In genomic region chr10:3334570-3334969, GRCm38 (mm10) we compare ENCODE assay signal across 27 mouse cellular contexts. TPM values are rescaled to one million over a fixed set of nuclear protein-coding genes. Genes with fewer than 3 reads are reported as not detected.
DNase-seq lines count a peak whose midpoint lies in the region; ATAC-seq and TF ChIP-seq lines count a peak whose summit lies in the region.
"Had no signal": no experiment of that assay in that cellular context is flagged by ENCODE, and none has a peak within 500 bp of the region (broad histone marks: within the 10 kb centered on the region; RNA-seq: fewer than 3 reads in every experiment).

No protein-coding gene starts in this region.

- TF ChIP-seq RAD21 in CH12.LX (IDR thresholded peaks at IDR 0.05; ENCODE audit: low read depth, low read length): no peak

- 0 out of 2 replicates have a peak, but pooled peaks cover 2% of the 10 kb centered on the region for H3K4me1 ChIP-seq in kidney, adult 2 months (ENCODE audit: control insufficient read depth, insufficient read depth, low read length)
- peaks cover 2 to 10% of the 10 kb centered on the region in 2 experiments; a peak in 3 of 4 replicates for H3K4me1 ChIP-seq in CH12.LX (ENCODE audit: control insufficient read depth in 1 of 2, insufficient read depth in 2 of 2)
- H3K4me1 ChIP-seq in forebrain, embryonic 14.5 days (ENCODE audit: control insufficient read depth, insufficient read depth, low read length): no peaks in the 10 kb centered on the region
- H3K4me1 ChIP-seq: forebrain, embryonic 10.5 days; forebrain, embryonic 12.5 days; forebrain, embryonic 15.5 days had no signal

- peak overlapping the region; percentile 62 for H3K4me2 ChIP-seq in CH12.LX (ENCODE audit: insufficient read depth, low read depth, poor library complexity, severe bottlenecking)
- no peak overlapping the region for H3K4me2 ChIP-seq in forebrain, embryonic 14.5 days (ENCODE audit: low read length)
- H3K4me2 ChIP-seq: embryonic facial prominence, embryonic 13.5 days; embryonic facial prominence, embryonic 15.5 days; forebrain, embryonic 12.5 days; forebrain, embryonic 15.5 days had no signal

- no peak overlapping the region for H3K4me3 ChIP-seq in kidney, adult 2 months (ENCODE audit: insufficient read depth, low read depth, low read length)
- H3K4me3 ChIP-seq in CH12.LX (replicated peaks in 1 of 3; ENCODE audit: low read depth in 2 of 3, low read length in 2 of 3, poor library complexity in 1 of 3): no peak overlapping the region
- no peak overlapping the region for H3K4me3 ChIP-seq in forebrain, embryonic 14.5 days (ENCODE audit: low read depth, low read length)
- H3K4me3 ChIP-seq: embryonic facial prominence, embryonic 13.5 days; embryonic facial prominence, embryonic 15.5 days; erythroblast, embryonic 14.5 days; forebrain, embryonic 10.5 days; forebrain, embryonic 12.5 days; forebrain, embryonic 15.5 days had no signal

- H3K9ac ChIP-seq in CH12.LX (ENCODE audit: insufficient read depth, low read depth): no peak overlapping the region
- H3K9ac ChIP-seq in forebrain, embryonic 14.5 days (ENCODE audit: low read length): no peak overlapping the region
- H3K9ac ChIP-seq: embryonic facial prominence, embryonic 13.5 days; embryonic facial prominence, embryonic 15.5 days; forebrain, embryonic 12.5 days; forebrain, embryonic 15.5 days; forebrain, postnatal 0 days had no signal

- dilution Hi-C loops in CH12.LX (cut with MboI; ENCODE audit: extremely low pct_ligation_motif_present, extremely low pct_unique_long_range_greater_than_20kb, low sequenced_read_pairs): no loop called here

- DNase-seq in kidney, adult 2 months: peak; percentile 27
- no peak for DNase-seq in kidney, postnatal 10 days
- peak; percentile 2 for DNase-seq in CD4-positive, CD25-positive, alpha-beta regulatory T cell, adult 2 months (ENCODE audit: low read depth, low spot score)
- peak; percentile 33 for DNase-seq in CH12.LX (ENCODE audit: extremely low read depth)
- no peak for DNase-seq in testis, postnatal 10 days (ENCODE audit: low spot score)
- DNase-seq in right cerebral cortex, postnatal 36 days (ENCODE audit: low spot score in 2 of 2): no peak
- DNase-seq in forebrain, embryonic 14.5 days (ENCODE audit: low spot score): no peak
- DNase-seq: adrenal gland, adult 8-10 months; adrenal gland, postnatal 14 days; B cell, adult 2 months; cerebellum, adult 11 months; cerebellum, adult 18-20 months; cerebellum, adult 8-10 months; cerebellum, adult 9-11 months; cerebellum, postnatal 14 days; cerebellum, postnatal 36 days; embryo, embryonic 11 days; forebrain, postnatal 0 days had no signal

- no peak for TF ChIP-seq CTCF in kidney, adult 2 months (conservative IDR thresholded peaks at IDR 0.05; ENCODE audit: insufficient read depth, insufficient read length, low read depth, low read length)
- TF ChIP-seq CTCF in CH12.LX (conservative IDR thresholded peaks at IDR 0.05 in 1 of 2, IDR thresholded peaks at IDR 0.05 in 1 of 2; ENCODE audit: low read depth in 2 of 2, low read length in 2 of 2): no peak

- H3K9me3 ChIP-seq in CH12.LX (replicated peaks; ENCODE audit: low read length): peaks cover 3% of the 10 kb centered on the region
- no peaks in the 10 kb centered on the region for H3K9me3 ChIP-seq in forebrain, embryonic 14.5 days (replicated peaks; ENCODE audit: control insufficient read depth, low read length)
- H3K9me3 ChIP-seq: embryonic facial prominence, embryonic 13.5 days; forebrain, embryonic 10.5 days; forebrain, embryonic 12.5 days; forebrain, embryonic 15.5 days had no signal

- in situ Hi-C loops in CH12.LX (cut with MboI; ENCODE audit: low pct_ligation_motif_present, low pct_unique_long_range_greater_than_20kb, low sequenced_read_pairs): loop anchor here (5.0 to 25.0 kb wide), 2 partner anchors 193 to 603 kb away; no protein-coding TSS in a partner anchor

- no peaks in the 10 kb centered on the region for H3K79me2 ChIP-seq in CH12.LX (replicated peaks; ENCODE audit: control insufficient read depth, extremely low read depth, insufficient read depth, poor library complexity, severe bottlenecking)

- peak; percentile 32 to 62; a peak in 2 of 4 replicates for ATAC-seq in hematopoietic stem cell, adult 5-6 weeks (replicated peaks in 1 of 2; ENCODE audit: insufficient read depth in 1 of 2, low FRiP score in 2 of 2, low TSS enrichment in 1 of 2, low read depth in 1 of 2, poor library complexity in 2 of 2, severe bottlenecking in 2 of 2)
- no peak for ATAC-seq in forebrain, embryonic 14.5 days
- ATAC-seq: forebrain, embryonic 15.5 days; forebrain, postnatal 0 days had no signal

- H3K27me3 ChIP-seq in kidney, adult 2 months (replicated peaks; ENCODE audit: control insufficient read depth, insufficient read depth, low read length): no peaks in the 10 kb centered on the region; the same call in 1 of the 2 replicates
- H3K27me3 ChIP-seq in CH12.LX (replicated peaks): no peaks in the 10 kb centered on the region
- H3K27me3 ChIP-seq in forebrain, embryonic 14.5 days (replicated peaks; ENCODE audit: control insufficient read depth, insufficient read depth, low read length): no peaks in the 10 kb centered on the region
- H3K27me3 ChIP-seq: forebrain, embryonic 12.5 days; forebrain, embryonic 15.5 days had no signal

- no peaks in the 10 kb centered on the region for H3K36me3 ChIP-seq in kidney, adult 2 months (ENCODE audit: control insufficient read depth, insufficient read depth, low read length)
- H3K36me3 ChIP-seq in CH12.LX (replicated peaks in 1 of 2; ENCODE audit: control insufficient read depth in 1 of 2, insufficient read depth in 1 of 2, low read length in 1 of 2): no peaks in the 10 kb centered on the region
- no peaks in the 10 kb centered on the region for H3K36me3 ChIP-seq in forebrain, embryonic 14.5 days (ENCODE audit: control insufficient read depth, insufficient read depth, low read length)
- H3K36me3 ChIP-seq: embryonic facial prominence, embryonic 13.5 days; embryonic facial prominence, embryonic 15.5 days; forebrain, embryonic 10.5 days; forebrain, embryonic 12.5 days; forebrain, embryonic 15.5 days had no signal

- H3K27ac ChIP-seq in kidney, adult 2 months (ENCODE audit: insufficient read depth, low read depth, low read length): no peak overlapping the region
- H3K27ac ChIP-seq in CH12.LX (ENCODE audit: insufficient read depth, low read depth): no peak overlapping the region
- no peak overlapping the region for H3K27ac ChIP-seq in forebrain, embryonic 14.5 days (ENCODE audit: low read depth, low read length)
- H3K27ac ChIP-seq: embryonic facial prominence, embryonic 13.5 days; embryonic facial prominence, embryonic 15.5 days; forebrain, embryonic 10.5 days; forebrain, embryonic 12.5 days; forebrain, embryonic 15.5 days had no signal

- TF ChIP-seq EP300 in CH12.LX (IDR thresholded peaks at IDR 0.05; ENCODE audit: low read length): no peak

- TF ChIP-seq POLR2A in kidney, adult 2 months (IDR thresholded peaks at IDR 0.05; ENCODE audit: low read depth, low read length): no peak
- TF ChIP-seq POLR2A in CH12.LX (IDR thresholded peaks at IDR 0.05; ENCODE audit: low read depth, low read length): no peak

TF ChIP-seq in CH12.LX, 34 proteins besides CTCF, POLR2A, EP300 and RAD21:
- no peak for TF ChIP-seq USF1 (IDR thresholded peaks at IDR 0.05; ENCODE audit: low read depth, low read length)
- no peak for TF ChIP-seq USF2 (conservative IDR thresholded peaks at IDR 0.05; ENCODE audit: low read depth, low read length)
- TF ChIP-seq RCOR1 (conservative IDR thresholded peaks at IDR 0.05; ENCODE audit: low read depth, low read length): no peak
- TF ChIP-seq UBTF (IDR thresholded peaks at IDR 0.05; ENCODE audit: low read depth, low read length): no peak
- no peak for TF ChIP-seq MYC (IDR thresholded peaks at IDR 0.05; ENCODE audit: low read depth, low read length)
- no peak for TF ChIP-seq JUN (IDR thresholded peaks at IDR 0.05; ENCODE audit: insufficient read depth, low read depth, low read length)
- TF ChIP-seq GABPA (IDR thresholded peaks at IDR 0.05; ENCODE audit: insufficient replicate concordance, low read depth, low read length): no peak
- no peak for TF ChIP-seq TCF12 (IDR thresholded peaks at IDR 0.05; ENCODE audit: low read depth, low read length)
- TF ChIP-seq JUND (conservative IDR thresholded peaks at IDR 0.05; ENCODE audit: low read depth, low read length): no peak
- TF ChIP-seq IRF4 (IDR thresholded peaks at IDR 0.05; ENCODE audit: low read depth, low read length): no peak
- no peak for TF ChIP-seq CHD1 (IDR thresholded peaks at IDR 0.05; ENCODE audit: low read depth, low read length)
- no peak for TF ChIP-seq MXI1 (IDR thresholded peaks at IDR 0.05; ENCODE audit: low read depth, low read length)
- TF ChIP-seq ZKSCAN1 (IDR thresholded peaks at IDR 0.05; ENCODE audit: borderline replicate concordance, low read depth, low read length): no peak
- no peak for TF ChIP-seq NRF1 (IDR thresholded peaks at IDR 0.05; ENCODE audit: low read depth, low read length)
- no peak for TF ChIP-seq SMC3 (IDR thresholded peaks at IDR 0.05; ENCODE audit: low read depth, low read length)
- TF ChIP-seq ZNF384 (IDR thresholded peaks at IDR 0.05; ENCODE audit: low read depth, low read length): no peak

RNA-seq across cellular contexts. Expression of gene Ppp1r14c, which starts 31.3 kb away (rescaled TPM):
- 0.10 and 0.38 TPM in 2 replicates for polyA plus RNA-seq in kidney, adult 2 months (2012; rRNA removed)
- not detected in 2 replicates for total RNA-seq in CH12.LX (2012; rRNA removed)
- total RNA-seq in CH12.LX (2014; rRNA removed): not detected in 2 replicates
- polyA plus RNA-seq in CH12.LX (2012; ENCODE audit: insufficient read length, low read depth): not detected in 2 replicates
- not detected in 2 replicates for total RNA-seq in hematopoietic stem cell, adult 5-6 weeks (2017)
- polyA plus RNA-seq in forebrain, embryonic 14.5 days (2014; fragmentation: Nextera tagmentation; extraction: Ambion mirVana): 46.0 and 62.9 TPM in 2 replicates
- total RNA-seq: common myeloid progenitor, adult 5-6 weeks; MEL had no signal
- polyA plus RNA-seq: erythroblast, embryonic 14.5 days had no signal

Comparison
In these comparisons a context has a peak if more than half of its experiments do, and no peak if none do; other contexts are left out.
1. DNase-seq: peak in kidney, adult 2 months (single experiment), CD4-positive, CD25-positive, alpha-beta regulatory T cell, adult 2 months (single experiment) and CH12.LX (single experiment); none in kidney, postnatal 10 days (single experiment), testis, postnatal 10 days (single experiment), right cerebral cortex, postnatal 36 days (0 of 2) and forebrain, embryonic 14.5 days (single experiment).
2. RNA of gene Ppp1r14c, which starts 31.3 kb away (polyA plus RNA-seq): 46.0 to 62.9 TPM in forebrain, embryonic 14.5 days; 0.10 to 0.38 TPM in kidney, adult 2 months and not detected in CH12.LX; every median in the first group is over 10 times any median in the second.